Mouse (Mus musculus) lung, embryonic 15.5 days (tissue): ENCODE measurements around the gene Zgpat. TPM values are rescaled to one million over a fixed set of nuclear protein-coding genes. Genes with fewer than 3 reads are reported as not detected.

Experiments used
- ATAC-seq: fragments of 200-750 bp; cut with Nextera tagmentation; 2 replicates; pipeline ENCODE4 v1.8.0; 2017; ENCODE audit warnings: moderate number of reproducible peaks, borderline replicate concordance; ENCODE audit not compliant: low FRiP score, low TSS enrichment; ENCODE audit errors: extremely low read depth
- H3K27ac ChIP-seq: fragments of 300-500 bp; sonication (generic); 2 replicates; pipeline ENCODE4 v1.5.1; 2015; ENCODE audit warnings: moderate library complexity, mild to moderate bottlenecking, inconsistent platforms
- H3K27me3 ChIP-seq: fragments of 300-500 bp; sonication (generic); 2 replicates; pipeline ENCODE4 v1.6.1; 2015; ENCODE audit warnings: inconsistent platforms
- H3K36me3 ChIP-seq: fragments of 300-500 bp; sonication (generic); 2 replicates; pipeline ENCODE4 v1.6.1; 2015; ENCODE audit warnings: inconsistent platforms
- H3K4me1 ChIP-seq: fragments of 300-500 bp; sonication (generic); 2 replicates; pipeline ENCODE4 v1.6.1; 2015; ENCODE audit warnings: inconsistent platforms
- H3K4me2 ChIP-seq: fragments of 300-500 bp; sonication (generic); 2 replicates; pipeline ENCODE4 v1.6.1; 2015; ENCODE audit warnings: inconsistent platforms, mild to moderate bottlenecking, moderate library complexity
- H3K4me3 ChIP-seq: fragments of 300-500 bp; sonication (generic); 2 replicates; pipeline ENCODE4 v1.5.1; 2015; ENCODE audit warnings: mild to moderate bottlenecking, inconsistent platforms
- H3K9ac ChIP-seq: fragments of 300-500 bp; sonication (generic); 2 replicates; pipeline ENCODE4 v1.6.1; 2015; ENCODE audit warnings: inconsistent platforms
- H3K9me3 ChIP-seq: fragments of 300-500 bp; sonication (generic); 2 replicates; pipeline ENCODE4 v1.6.1; 2016; ENCODE audit warnings: inconsistent platforms
- WGBS: fragments of 180-500 bp; shearing (Covaris S2); methylation state at CpG from one replicate; pipeline ENCODE4 v1.1.7; 2015; 5-methylcytosine and 5-hydroxymethylcytosine counted together
- polyA plus RNA-seq: library from polyadenylated mRNA; unstranded; fragments of >200 nt; fragmentation: Nextera tagmentation; extraction: Ambion mirVana; gene quantifications from 2 replicates; pipeline ENCODE4 v1.2.1, GENCODE M21; 2015

Zgpat gene
- polyA plus RNA-seq, 1 experiment from 2014 or later, result 40.7 TPM

DNA sequence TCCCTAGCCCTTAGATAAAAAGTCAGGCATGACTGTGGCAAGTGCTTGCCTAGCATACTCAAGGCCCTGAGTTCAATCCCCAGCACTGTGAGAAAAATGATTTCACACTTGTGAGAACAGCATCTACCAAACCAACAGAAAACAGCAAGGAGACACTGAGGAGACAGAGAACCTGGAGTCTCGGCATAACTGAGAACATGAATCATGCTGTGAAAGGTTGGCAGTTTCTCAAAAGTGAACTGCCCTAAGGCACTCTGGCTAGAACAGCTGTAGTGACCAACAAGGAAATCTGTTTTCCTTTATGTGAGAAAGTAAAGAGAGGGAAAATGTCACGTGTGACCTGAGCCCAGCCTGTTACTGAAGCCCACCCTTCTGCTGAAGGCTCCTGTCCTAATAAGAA, 48.4 kb downstream of the Zgpat start:
- H3K9ac ChIP-seq, result no peak overlapping the region
- no peak for ATAC-seq
- WGBS, result 46% methylated on average over 2 of the region's 2 CpGs
- no peaks in the 10 kb centered on the region for H3K9me3 ChIP-seq
- H3K36me3 ChIP-seq, result no peaks in the 10 kb centered on the region
- no peak overlapping the region for H3K4me2 ChIP-seq
- H3K27ac ChIP-seq, result no peak overlapping the region
- no peaks in the 10 kb centered on the region for H3K4me1 ChIP-seq
- H3K4me3 ChIP-seq, result no peak overlapping the region
- no peaks in the 10 kb centered on the region for H3K27me3 ChIP-seq

DNA sequence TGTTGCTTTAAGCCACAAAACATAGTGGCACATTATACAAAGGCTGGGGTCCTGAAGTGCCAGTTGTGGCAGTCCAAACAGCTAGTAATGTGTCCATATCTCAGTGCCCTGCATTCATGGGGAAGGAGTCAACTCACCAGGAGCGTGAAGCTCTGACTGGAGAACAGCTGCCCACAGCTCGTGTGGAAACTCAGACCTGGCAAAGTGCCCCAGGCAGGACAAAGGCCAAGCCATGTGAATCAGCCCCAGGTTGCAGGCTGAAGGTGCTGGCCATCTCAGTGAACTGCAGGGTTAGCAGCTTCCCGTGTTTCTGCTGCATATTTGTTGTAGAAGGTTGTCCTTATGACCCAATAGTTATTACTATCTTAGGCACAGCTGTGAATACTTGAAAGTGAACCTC, 51.2 kb downstream of the Zgpat start:
- no peak overlapping the region for H3K9ac ChIP-seq
- no peaks in the 10 kb centered on the region for H3K27me3 ChIP-seq
- WGBS, result 37% methylated on average over 3 of the region's 3 CpGs
- H3K36me3 ChIP-seq, result no peaks in the 10 kb centered on the region
- ATAC-seq, result no peak
- no peaks in the 10 kb centered on the region for H3K4me1 ChIP-seq
- no peak overlapping the region for H3K27ac ChIP-seq
- H3K4me3 ChIP-seq, result no peak overlapping the region
- H3K4me2 ChIP-seq, result no peak overlapping the region
- H3K9me3 ChIP-seq, result no peaks in the 10 kb centered on the region

DNA sequence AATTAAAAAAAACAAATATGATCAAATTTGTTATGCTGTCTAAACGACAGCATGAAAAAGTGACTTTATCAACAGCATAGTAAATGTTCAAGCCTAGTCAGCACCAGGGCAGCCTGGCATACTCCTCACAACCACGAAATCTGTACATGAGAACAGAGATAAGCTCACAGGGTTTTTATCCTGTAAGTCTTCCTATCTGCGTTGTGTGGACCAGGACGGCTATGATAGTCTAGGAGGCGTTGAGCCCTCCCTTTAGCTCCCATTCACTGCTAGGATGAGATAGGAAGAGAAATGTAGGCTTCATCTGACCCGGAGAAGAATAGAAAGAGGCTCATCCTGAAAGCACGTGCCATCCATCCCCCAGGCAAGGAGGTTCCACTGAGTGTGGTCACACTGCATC, 54.6 kb downstream of the Zgpat start:
- H3K9ac ChIP-seq, result no peak overlapping the region
- H3K27ac ChIP-seq, result no peak overlapping the region
- H3K9me3 ChIP-seq, result no peaks in the 10 kb centered on the region
- H3K4me1 ChIP-seq, result no peaks in the 10 kb centered on the region
- no peak for ATAC-seq
- H3K27me3 ChIP-seq, result no peaks in the 10 kb centered on the region
- 75% methylated on average over 7 of the region's 7 CpGs for WGBS
- no peak overlapping the region for H3K4me2 ChIP-seq
- H3K36me3 ChIP-seq, result peaks cover 5% of the 10 kb centered on the region; the same call in 1 of the 2 replicates
- H3K4me3 ChIP-seq, result no peak overlapping the region

DNA sequence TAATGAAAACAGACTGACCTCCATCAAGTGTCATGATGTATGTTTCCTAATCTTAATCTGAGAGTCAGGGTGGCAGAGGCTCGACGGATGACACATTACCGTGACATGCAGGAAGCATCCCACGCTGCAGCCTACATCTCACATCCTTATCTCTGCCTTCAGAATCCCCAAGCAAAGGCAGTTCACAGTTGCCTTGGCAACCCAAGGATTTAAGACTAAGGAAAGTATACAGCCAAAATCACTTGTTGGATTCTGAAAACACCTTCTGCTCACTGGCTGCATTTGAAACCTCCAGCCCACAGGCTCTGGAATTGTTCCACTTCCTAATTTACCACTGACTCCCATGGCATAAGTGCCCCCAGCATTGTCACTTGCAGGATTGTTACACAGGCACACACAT, 55.7 kb downstream of the Zgpat start:
- H3K9me3 ChIP-seq, result no peaks in the 10 kb centered on the region
- WGBS, result 55% methylated on average over 4 of the region's 4 CpGs
- no peaks in the 10 kb centered on the region for H3K4me1 ChIP-seq
- H3K36me3 ChIP-seq, result peaks cover 5% of the 10 kb centered on the region; the same call in 1 of the 2 replicates
- no peak overlapping the region for H3K9ac ChIP-seq
- no peaks in the 10 kb centered on the region for H3K27me3 ChIP-seq
- no peak overlapping the region for H3K27ac ChIP-seq
- no peak for ATAC-seq
- no peak overlapping the region for H3K4me2 ChIP-seq
- no peak overlapping the region for H3K4me3 ChIP-seq

DNA sequence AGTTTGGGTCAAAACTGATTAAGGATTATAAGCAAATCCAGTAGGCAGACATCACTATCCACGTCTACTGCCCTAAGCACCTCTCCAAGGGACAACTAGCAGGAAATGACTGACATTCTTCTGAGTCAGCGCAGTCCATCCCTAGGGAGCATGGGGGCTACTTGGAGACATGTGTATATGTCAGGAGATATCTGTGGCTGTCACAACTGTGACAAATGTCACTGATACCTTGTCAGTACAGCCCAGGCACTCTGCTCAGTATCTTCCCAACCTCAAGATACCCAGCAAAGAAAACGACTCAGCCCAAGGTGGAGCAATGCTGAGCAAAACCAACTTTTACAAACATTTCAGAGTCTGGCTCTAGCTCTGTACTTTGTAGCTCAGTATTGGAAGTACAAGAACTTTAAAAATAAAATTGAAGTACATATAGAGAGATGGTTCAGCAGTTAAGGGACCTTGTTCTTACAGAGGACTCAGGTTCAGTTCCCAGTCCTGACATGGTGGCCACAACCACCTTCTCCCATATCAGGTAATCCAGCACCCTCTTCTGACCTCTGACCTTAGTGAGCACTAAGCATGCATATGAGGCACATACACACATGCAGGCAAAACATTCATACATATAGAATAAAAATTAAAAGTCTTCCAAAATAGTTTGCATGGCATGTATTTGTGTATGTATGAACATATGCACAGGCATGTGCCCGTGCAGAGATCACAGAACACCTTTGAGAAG, 56.3 kb downstream of the Zgpat start:
- no peaks in the 10 kb centered on the region for H3K27me3 ChIP-seq
- 58% methylated on average over 4 of the region's 4 CpGs for WGBS
- no peak overlapping the region for H3K4me3 ChIP-seq
- no peaks in the 10 kb centered on the region for H3K4me1 ChIP-seq
- H3K36me3 ChIP-seq, result peaks cover 5% of the 10 kb centered on the region; the same call in 1 of the 2 replicates
- no peak overlapping the region for H3K4me2 ChIP-seq
- no peak for ATAC-seq
- H3K27ac ChIP-seq, result no peak overlapping the region
- H3K9me3 ChIP-seq, result no peaks in the 10 kb centered on the region
- H3K9ac ChIP-seq, result no peak overlapping the region

DNA sequence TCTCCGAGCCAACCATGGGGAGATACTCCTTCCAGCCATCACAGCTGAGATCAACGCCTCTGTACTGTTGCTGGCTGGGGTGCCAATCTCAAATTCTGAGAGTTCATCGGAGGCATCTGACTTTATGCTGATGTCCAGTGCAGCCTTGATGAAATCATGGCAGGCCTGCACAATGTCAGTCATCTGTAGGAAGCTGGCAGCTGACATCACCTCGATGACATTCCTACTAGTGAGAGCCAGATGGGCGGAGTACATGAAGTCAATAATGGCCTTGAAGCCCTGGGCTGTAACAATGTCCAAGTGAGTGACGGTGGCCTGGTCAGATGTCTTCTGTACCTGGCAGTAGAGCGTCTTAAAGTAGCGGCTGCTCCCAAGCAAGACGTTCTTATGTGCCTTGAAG, 59.1 kb downstream of the Zgpat start:
- H3K9me3 ChIP-seq, result no peaks in the 10 kb centered on the region
- H3K36me3 ChIP-seq, result peaks cover 5% of the 10 kb centered on the region; the same call in 1 of the 2 replicates
- H3K9ac ChIP-seq, result no peak overlapping the region
- no peaks in the 10 kb centered on the region for H3K27me3 ChIP-seq
- H3K4me2 ChIP-seq, result no peak overlapping the region
- WGBS, result 83% methylated on average over 9 of the region's 9 CpGs
- no peak for ATAC-seq
- H3K4me3 ChIP-seq, result no peak overlapping the region
- no peak overlapping the region for H3K27ac ChIP-seq
- no peaks in the 10 kb centered on the region for H3K4me1 ChIP-seq

Other genes with a start within 250 kb of the Zgpat start
- 0.14 and 0.29 TPM in 2 replicates for gene Kcnq2, start 229.6 kb upstream of the Zgpat start, polyA plus RNA-seq
- 0.31 and 0.54 TPM in 2 replicates for gene Eef1a2, start 207.9 kb upstream of the Zgpat start, polyA plus RNA-seq
- gene Ppdpf, start 177.7 kb upstream of the Zgpat start, polyA plus RNA-seq, result 317 and 334 TPM in 2 replicates
- gene Ptk6, start 162.1 kb upstream of the Zgpat start, polyA plus RNA-seq, result 0.05 TPM in 2 replicates
- gene Srms, start 151.7 kb upstream of the Zgpat start, polyA plus RNA-seq, result 0.29 and 0.31 TPM in 2 replicates
- gene Fndc11, start 144.9 kb upstream of the Zgpat start, polyA plus RNA-seq, result 0.25 and 0.32 TPM in 2 replicates
- 2.6 and 3.1 TPM in 2 replicates for gene Helz2, start 122.9 kb upstream of the Zgpat start, polyA plus RNA-seq
- gene Gmeb2, start 76.9 kb upstream of the Zgpat start, polyA plus RNA-seq, result 14.9 and 15.7 TPM in 2 replicates
- gene Stmn3, start 50.4 kb upstream of the Zgpat start, polyA plus RNA-seq, result 3.0 and 7.7 TPM in 2 replicates
- 51.2 and 52.7 TPM in 2 replicates for gene Rtel1, start 45.2 kb upstream of the Zgpat start, polyA plus RNA-seq
- 61.8 and 66.7 TPM in 2 replicates for gene Arfrp1, start 476 bp downstream of the Zgpat start, polyA plus RNA-seq
- 20.8 and 21.9 TPM in 2 replicates for gene Lime1, start 15.2 kb downstream of the Zgpat start, polyA plus RNA-seq
- gene Zbtb46, start 94.5 kb downstream of the Zgpat start, polyA plus RNA-seq, result 12.5 and 14.6 TPM in 2 replicates
- gene Abhd16b, start 128.3 kb downstream of the Zgpat start, polyA plus RNA-seq, result 0.24 and 0.26 TPM in 2 replicates
- gene Tpd52l2, start 132.2 kb downstream of the Zgpat start, polyA plus RNA-seq, result 155 and 160 TPM in 2 replicates
- 84.8 and 87.4 TPM in 2 replicates for gene Dnajc5, start 155.6 kb downstream of the Zgpat start, polyA plus RNA-seq
- gene Uckl1, start 220.0 kb downstream of the Zgpat start, polyA plus RNA-seq, result 41.4 and 51.2 TPM in 2 replicates
- gene Prpf6, start 226.9 kb downstream of the Zgpat start, polyA plus RNA-seq, result 60.8 and 61.9 TPM in 2 replicates
- 48.2 and 52.3 TPM in 2 replicates for gene Zfp512b, start 227.9 kb downstream of the Zgpat start, polyA plus RNA-seq
- 29.7 and 30.1 TPM in 2 replicates for gene Samd10, start 234.3 kb downstream of the Zgpat start, polyA plus RNA-seq